Mouse (Mus musculus) T-helper 1 cell (primary cell): ENCODE results near the gene Msrb1.
"Not testable (repeated sequence)": the region's sequence is repeated elsewhere in the genome, so short reads cannot be mapped to it uniquely, and the experiment has no call there.

ENCODE experiments used
- in situ Hi-C: fragments of 300-600 bp; cut with MboI, MseI; formaldehyde crosslinking; loops from one replicate; pipeline ENCODE4 v1.15.1; 2025; ENCODE audit warnings: high pct_unique_total_duplicates

Msrb1 gene

DNA sequence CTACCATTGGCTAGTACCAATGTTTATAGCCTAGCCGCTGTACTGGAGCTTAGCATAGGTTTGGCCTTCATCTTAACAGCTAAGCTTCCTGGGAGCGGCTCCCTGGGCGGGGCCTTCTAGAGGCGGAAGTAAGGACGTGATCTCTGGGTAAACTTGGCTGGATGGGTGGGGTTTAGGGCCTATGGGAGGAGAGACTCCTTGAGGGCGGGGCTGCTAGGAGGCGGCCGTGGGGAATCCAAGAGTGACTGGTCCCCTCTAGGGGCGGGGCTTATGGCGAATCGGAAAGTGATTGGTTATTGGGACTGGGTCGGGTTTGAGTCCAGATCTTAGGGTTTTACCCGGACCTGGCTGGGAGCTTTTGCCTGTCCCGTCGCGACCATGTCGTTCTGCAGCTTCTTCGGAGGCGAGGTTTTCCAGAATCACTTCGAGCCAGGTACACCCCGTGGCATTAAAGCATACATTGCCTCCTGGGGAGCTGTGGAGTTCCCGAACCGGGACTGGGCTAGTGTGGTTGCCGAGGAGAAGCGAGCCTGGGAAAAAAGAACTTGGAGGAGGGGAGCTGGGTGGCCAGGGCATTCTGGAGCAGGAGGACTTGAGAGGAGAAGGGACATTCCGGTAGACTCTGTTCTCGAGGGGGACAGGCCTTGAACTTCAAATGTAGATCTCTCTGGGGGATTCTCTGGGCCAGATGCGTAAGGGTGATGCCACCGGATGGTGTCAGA, at the start of gene Msrb1:
Gene Msrb1, plus strand, starts transcription at position 313 of the 722 bp plus-strand sequence.
- in situ Hi-C loops, result loop anchor here (5.0 kb wide), 1 partner anchor 231 kb away; no protein-coding TSS in a partner anchor

DNA sequence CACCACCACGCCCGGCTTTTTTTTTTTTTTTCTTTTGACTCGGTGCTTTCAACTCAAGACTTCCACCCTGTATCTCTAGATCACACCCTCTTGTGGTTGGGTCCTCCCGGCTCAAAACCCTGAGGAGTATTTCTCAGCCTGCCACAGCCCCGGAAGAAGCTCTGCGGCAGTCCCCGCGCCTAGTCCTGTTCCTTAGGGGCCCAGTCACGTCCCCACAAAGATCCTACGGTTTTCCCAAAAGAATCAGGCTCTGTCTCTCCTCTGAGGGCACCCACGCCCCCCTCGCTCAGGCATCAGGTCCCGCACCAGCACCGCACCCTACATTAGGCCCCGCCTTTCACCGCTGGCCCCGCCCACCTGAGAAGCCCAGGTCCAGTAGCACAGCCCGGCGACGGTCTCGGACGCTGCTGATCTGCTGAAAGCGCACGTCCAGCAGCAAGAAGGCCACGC, 49.3 kb upstream of the Msrb1 start:
- in situ Hi-C loops, result no loop called here

GRCm38 (mm10) chr17:24687599-24687998, 48.8 kb upstream of the Msrb1 start:
- in situ Hi-C loops, result no loop called here

DNA sequence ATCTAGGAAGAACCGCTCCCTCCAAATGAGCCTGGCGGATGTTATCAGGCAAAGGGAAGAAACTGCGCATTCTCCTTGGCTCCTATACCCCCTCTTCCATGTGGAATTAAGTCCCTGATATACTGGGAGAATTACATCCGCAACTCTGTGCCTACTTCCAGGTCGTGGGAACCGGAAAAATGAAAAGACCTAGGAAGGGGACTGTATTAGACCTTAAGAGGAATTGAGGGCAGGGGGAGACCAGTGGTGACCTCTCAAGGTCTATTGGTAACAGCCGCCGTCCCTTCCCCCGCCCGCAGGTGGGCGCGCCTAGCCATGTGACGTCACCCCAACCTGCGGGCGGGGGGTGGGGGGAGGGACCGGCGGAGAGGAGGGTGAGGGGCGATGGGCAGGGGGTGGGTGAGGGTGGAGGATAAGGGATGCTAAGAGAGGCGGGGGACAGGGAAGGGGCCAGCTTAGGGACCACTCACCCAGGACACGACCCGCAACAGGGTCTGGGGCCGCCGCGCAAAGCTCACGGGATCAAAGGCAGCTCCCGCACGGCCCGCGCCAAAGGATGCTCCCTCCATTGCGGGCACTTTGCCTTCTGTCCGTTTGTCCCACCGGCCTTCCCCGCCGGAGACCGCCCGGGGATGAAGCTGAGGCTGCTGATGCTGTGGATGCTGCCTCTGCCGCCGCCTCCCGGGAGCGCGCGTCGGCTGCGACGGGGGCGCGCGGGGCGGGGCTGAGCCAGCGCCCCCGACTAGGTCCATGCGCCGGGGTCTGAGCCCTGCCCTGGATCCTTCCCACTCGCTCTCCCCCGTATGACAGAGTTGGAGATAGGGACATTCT, 47.0 kb upstream of the Msrb1 start, which contains the start of gene Syngr3:
Gene Syngr3, minus strand, starts transcription at position 705 of the 831 bp plus-strand sequence.
- in situ Hi-C loops, result no loop called here

DNA sequence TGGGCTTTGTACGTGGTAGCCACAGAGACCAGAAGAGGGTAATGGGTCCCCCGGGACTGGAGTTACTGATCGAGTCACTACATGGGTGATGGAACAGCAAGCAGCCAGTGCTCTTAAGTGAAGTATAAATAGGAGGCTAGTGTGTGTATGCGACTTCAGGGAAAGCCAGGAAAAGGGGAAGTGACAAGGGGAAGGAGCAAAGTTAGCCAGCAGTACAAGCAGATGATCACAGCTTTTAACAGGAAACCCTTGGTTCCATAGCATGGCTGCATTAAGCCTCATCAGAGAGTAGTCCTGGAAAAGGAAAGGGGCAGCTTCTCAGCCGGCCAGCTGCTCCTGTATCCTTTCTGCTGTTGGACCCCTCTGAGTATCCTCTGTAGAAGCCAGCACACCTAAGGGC, 44.1 kb upstream of the Msrb1 start:
- in situ Hi-C loops, result no loop called here

GRCm38 (mm10) chr17:24695326-24696010, 41.0 kb upstream of the Msrb1 start:
- in situ Hi-C loops, result no loop called here

GRCm38 (mm10) chr17:24696011-24696697, 40.3 kb upstream of the Msrb1 start, which contains the start of the genes Gfer and Noxo1:
Gene Gfer (minus strand): TSS chr17:24696156.
Gene Noxo1 (plus strand): TSS chr17:24696234.
- in situ Hi-C loops, result no loop called here

- in situ Hi-C loops, result no loop called here
Observed at GRCm38 (mm10) chr17:24697985-24698384, 38.5 kb upstream of the Msrb1 start.

DNA sequence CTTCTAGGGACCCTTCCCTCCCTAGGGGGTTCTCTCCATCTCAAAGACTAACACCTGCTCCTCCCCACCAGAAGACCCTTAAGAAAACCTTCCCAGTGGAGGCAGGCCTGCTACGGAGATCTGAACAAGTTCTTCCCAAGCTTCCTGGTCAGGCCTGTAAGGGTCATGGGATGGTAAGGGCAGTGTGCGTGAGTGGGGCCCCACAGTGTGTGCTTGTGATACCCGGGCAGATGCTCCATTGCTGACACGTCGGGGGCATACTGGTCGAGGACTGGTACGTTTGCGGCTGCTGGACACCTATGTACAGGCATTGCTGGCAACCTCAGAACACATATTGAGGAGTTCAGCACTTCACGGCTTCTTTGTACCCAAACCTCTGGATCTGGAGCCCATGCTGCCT, 37.7 kb upstream of the Msrb1 start:
- in situ Hi-C loops, result no loop called here

GRCm38 (mm10) chr17:24699473-24699872, 37.0 kb upstream of the Msrb1 start:
- in situ Hi-C loops, result no loop called here

GRCm38 (mm10) chr17:24701251-24701650, 35.2 kb upstream of the Msrb1 start:
- in situ Hi-C loops, result loop anchor here (10.0 kb wide), 1 partner anchor 556 kb away; no protein-coding TSS in a partner anchor

DNA sequence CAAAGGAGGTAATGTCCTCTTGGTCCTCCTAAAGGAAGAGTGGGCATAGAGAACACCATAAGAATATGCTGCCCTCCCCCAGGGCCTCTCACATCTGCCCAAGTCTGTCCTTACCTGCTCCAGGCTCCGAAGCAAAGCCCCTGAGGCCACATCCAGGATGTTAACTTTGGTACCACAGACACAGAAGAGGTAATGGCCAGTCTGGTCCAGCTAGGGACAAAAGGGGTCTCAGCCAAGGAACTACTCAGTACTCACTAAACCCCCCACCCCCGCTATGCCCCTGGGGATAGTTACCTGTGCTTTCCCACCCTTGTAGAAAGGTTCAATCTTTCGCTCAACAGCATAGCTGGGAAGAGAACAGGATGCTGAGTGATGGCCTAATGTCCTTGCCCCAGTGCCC, 30.6 kb upstream of the Msrb1 start:
- in situ Hi-C loops, result loop anchor here (10.0 kb wide), 1 partner anchor 561 kb away; no protein-coding TSS in a partner anchor

DNA sequence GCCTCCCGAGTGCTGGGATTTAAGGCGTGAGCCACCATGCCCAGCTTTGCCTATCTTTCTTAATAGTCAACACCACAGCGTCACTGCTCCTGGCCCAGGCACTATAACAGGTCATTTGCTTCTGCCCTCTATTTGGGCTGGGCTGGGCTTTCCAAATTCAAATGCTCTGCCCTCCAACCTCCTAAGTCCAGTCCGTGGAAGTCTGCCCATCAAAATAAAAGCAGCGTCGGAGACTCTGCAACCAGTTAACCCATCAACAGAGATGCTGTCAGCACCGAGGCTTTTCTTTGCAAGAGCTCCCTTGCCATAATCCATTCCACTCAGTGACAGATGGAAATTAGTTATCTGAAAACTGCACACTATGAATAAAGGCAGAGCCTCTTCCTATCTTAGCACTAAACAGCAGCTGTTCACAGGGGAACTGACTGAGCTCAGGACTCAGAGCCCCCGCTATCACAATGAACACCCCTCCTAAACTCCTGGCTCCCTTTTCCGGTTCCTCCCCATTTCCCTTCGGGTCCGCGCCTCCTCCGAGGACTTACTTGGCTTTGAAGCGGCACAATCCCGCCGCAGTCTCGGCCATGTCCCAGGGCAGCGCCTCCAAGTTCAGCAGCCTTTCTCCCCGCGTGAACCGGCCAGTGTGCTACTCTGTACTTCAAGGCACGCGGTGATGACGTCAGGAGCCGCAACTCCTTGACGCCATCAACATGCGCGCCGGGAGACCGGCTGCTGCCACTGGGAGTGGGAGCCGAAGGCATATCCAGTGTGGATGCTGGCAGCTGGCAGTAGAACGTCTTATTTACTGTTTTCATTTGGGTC, 29.3 kb upstream of the Msrb1 start, which contains the start of gene Tbl3:
Gene Tbl3, minus strand, starts transcription at position 679 of the 819 bp plus-strand sequence.
- in situ Hi-C loops, result loop anchor here (10.0 kb wide), 1 partner anchor 562 kb away; no protein-coding TSS in a partner anchor

GRCm38 (mm10) chr17:24707801-24708425, 28.5 kb upstream of the Msrb1 start:
- in situ Hi-C loops, result loop anchor here (10.0 kb wide), 1 partner anchor 563 kb away; no protein-coding TSS in a partner anchor

- in situ Hi-C loops, result loop anchor here (10.0 kb wide), 1 partner anchor 564 kb away; no protein-coding TSS in a partner anchor
Observed at GRCm38 (mm10) chr17:24708646-24709045, 27.8 kb upstream of the Msrb1 start.

DNA sequence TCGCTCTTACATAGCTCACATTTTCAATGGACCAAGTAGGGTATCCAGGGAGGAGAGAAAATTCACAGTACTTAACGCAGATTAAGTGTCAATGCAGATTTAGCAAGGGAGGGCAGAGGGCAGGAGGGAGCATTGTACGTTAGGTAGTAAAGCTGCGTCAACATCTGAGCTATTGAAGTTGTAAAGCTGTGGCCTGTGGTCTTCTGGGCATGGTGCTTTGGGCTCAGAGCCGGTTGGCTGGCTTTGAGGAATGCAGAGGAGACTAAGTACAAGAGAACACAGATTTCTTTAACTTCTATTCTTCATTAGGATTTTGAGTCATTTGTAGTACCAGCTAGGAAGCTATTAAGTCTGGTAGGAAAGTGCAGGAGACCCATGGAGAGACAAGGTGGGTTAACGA, 20.9 kb upstream of the Msrb1 start:
- in situ Hi-C loops, result no loop called here

DNA sequence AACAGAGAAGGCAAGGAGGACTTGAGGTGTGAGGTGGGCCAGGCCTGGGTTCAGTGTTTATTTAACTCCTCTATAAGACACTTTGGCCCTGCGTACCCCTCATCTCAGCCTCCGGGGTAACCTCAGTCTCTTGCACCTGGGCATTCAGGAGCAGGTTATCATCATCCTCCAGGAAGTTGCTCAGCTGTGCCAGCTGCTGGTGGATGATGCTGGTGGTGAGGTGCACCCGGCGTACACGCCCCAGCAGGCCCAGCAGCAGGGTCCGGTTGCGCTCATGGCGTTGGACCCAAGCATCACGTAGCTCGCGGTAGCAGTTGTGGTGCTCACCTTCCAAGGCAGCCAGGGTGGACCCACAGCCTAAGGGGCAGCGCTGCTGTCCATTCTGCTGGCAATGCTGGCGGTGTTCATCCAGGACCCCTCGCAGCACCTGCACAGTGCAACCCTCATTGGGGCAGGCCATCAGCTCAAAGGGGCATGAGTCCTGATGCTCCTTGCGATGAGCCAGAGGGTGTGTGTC, 20.2 kb upstream of the Msrb1 start:
- in situ Hi-C loops, result no loop called here

- in situ Hi-C loops, result no loop called here
Observed at GRCm38 (mm10) chr17:24717943-24718342, 18.5 kb upstream of the Msrb1 start, which contains the start of the genes Rnf151 and Rps2. Gene Rnf151 (minus strand): TSS chr17:24718063. Gene Rps2 (plus strand): TSS chr17:24718116.

- in situ Hi-C loops, result not testable (repeated sequence)
Observed at GRCm38 (mm10) chr17:24718938-24719337, 17.5 kb upstream of the Msrb1 start.
